Mouse (Mus musculus): Measurements from ENCODE around the gene Haus5. TPM values are rescaled to one million over a fixed set of nuclear protein-coding genes. Genes with fewer than 3 reads are reported as not detected.

The Haus5 gene
- polyA plus RNA-seq, 1 experiment from 2014 or later = 13.0 TPM

- Histone ChIP-seq H3K4me2 (ENCODE audit: low read depth, low read length) (no peak overlapping the region), H3K9ac (replicated peaks) (no peak overlapping the region), H3K27me3 (ENCODE audit: insufficient read depth, low read length) (no peaks in the 10 kb centered on the region), H3K4me3 (ENCODE audit: low read depth, low read length) (no peak overlapping the region), H3K36me3 (replicated peaks; ENCODE audit: insufficient read depth, low read length) (no peaks in the 10 kb centered on the region), H3K4me1 (ENCODE audit: insufficient read depth) (peaks cover 10% of the 10 kb centered on the region), H3K9me3 (ENCODE audit: low read length) (no peaks in the 10 kb centered on the region), H3K27ac (ENCODE audit: low read depth) (no peak overlapping the region)
- ATAC-seq (no peak), DNase-seq (no peak)
- WGBS (ENCODE audit: insufficient replicate concordance) = 80% methylated on average over 6 of the region's 6 CpGs
- TF ChIP-seq CTCF (IDR thresholded peaks at IDR 0.05; ENCODE audit: low read depth) = no peak
- TF ChIP-seq EP300 (IDR thresholded peaks at IDR 0.05; ENCODE audit: low read depth) = no peak
Observed at GRCm38 (mm10) chr7:30688325-30688724, 23.5 kb upstream of the Haus5 start.

- no peak for ATAC-seq
- H3K27ac ChIP-seq (ENCODE audit: low read depth) = no peak overlapping the region
- no peaks in the 10 kb centered on the region for H3K36me3 ChIP-seq (replicated peaks; ENCODE audit: insufficient read depth, low read length)
- TF ChIP-seq EP300 (IDR thresholded peaks at IDR 0.05; ENCODE audit: low read depth) = no peak
- 32% methylated on average over 2 of the region's 2 CpGs for WGBS (ENCODE audit: insufficient replicate concordance)
- H3K27me3 ChIP-seq (ENCODE audit: insufficient read depth, low read length) = no peaks in the 10 kb centered on the region
- no peak overlapping the region for H3K9ac ChIP-seq (replicated peaks)
- no peak overlapping the region for H3K4me2 ChIP-seq (ENCODE audit: low read depth, low read length)
- no peak for DNase-seq
- no peak overlapping the region for H3K4me3 ChIP-seq (ENCODE audit: low read depth, low read length)
- no peaks in the 10 kb centered on the region for H3K9me3 ChIP-seq (ENCODE audit: low read length)
- H3K4me1 ChIP-seq (ENCODE audit: insufficient read depth) = peaks cover 10% of the 10 kb centered on the region
Observed at GRCm38 (mm10) chr7:30683425-30683824, 18.6 kb upstream of the Haus5 start.

GRCm38 (mm10) chr7:30681897-30682296 lies 17.1 kb upstream of the Haus5 start:
- no peaks in the 10 kb centered on the region for H3K27me3 ChIP-seq (ENCODE audit: insufficient read depth, low read length)
- H3K4me2 ChIP-seq (ENCODE audit: low read depth, low read length) = no peak overlapping the region
- peaks cover 4% of the 10 kb centered on the region; the same call in 1 of the 2 replicates for H3K4me1 ChIP-seq (ENCODE audit: insufficient read depth)
- no peaks in the 10 kb centered on the region for H3K9me3 ChIP-seq (ENCODE audit: low read length)
- no peak overlapping the region for H3K4me3 ChIP-seq (ENCODE audit: low read depth, low read length)
- 77% methylated on average over 5 of the region's 5 CpGs for WGBS (ENCODE audit: insufficient replicate concordance)
- TF ChIP-seq EP300 (IDR thresholded peaks at IDR 0.05; ENCODE audit: low read depth) (no peak), CTCF (IDR thresholded peaks at IDR 0.05; ENCODE audit: low read depth) (no peak)
- no peaks in the 10 kb centered on the region for H3K36me3 ChIP-seq (replicated peaks; ENCODE audit: insufficient read depth, low read length)
- no peak for ATAC-seq
- no peak overlapping the region for H3K27ac ChIP-seq (ENCODE audit: low read depth)
- no peak for DNase-seq
- no peak overlapping the region for H3K9ac ChIP-seq (replicated peaks)

GRCm38 (mm10) chr7:30678263-30678975 lies 13.6 kb upstream of the Haus5 start:
- H3K27ac ChIP-seq (ENCODE audit: low read depth) = no peak overlapping the region
- DNase-seq (no peak), ATAC-seq (no peak)
- no peaks in the 10 kb centered on the region for H3K4me1 ChIP-seq (ENCODE audit: insufficient read depth)
- 67% methylated on average over 5 of the region's 5 CpGs for WGBS (ENCODE audit: insufficient replicate concordance)
- H3K4me3 ChIP-seq (ENCODE audit: low read depth, low read length) = no peak overlapping the region
- no peak overlapping the region for H3K4me2 ChIP-seq (ENCODE audit: low read depth, low read length)
- no peaks in the 10 kb centered on the region for H3K9me3 ChIP-seq (ENCODE audit: low read length)
- no peaks in the 10 kb centered on the region for H3K27me3 ChIP-seq (ENCODE audit: insufficient read depth, low read length)
- H3K36me3 ChIP-seq (replicated peaks; ENCODE audit: insufficient read depth, low read length) = no peaks in the 10 kb centered on the region
- peak; percentile 40 for TF ChIP-seq CTCF (IDR thresholded peaks at IDR 0.05; ENCODE audit: low read depth)
- TF ChIP-seq EP300 (IDR thresholded peaks at IDR 0.05; ENCODE audit: low read depth) = no peak
- H3K9ac ChIP-seq (replicated peaks) = no peak overlapping the region

GRCm38 (mm10) chr7:30671480-30671879 lies 6.7 kb upstream of the Haus5 start, which contains the start of gene Pmis2:
Pmis2 (minus strand) TSS chr7:30671605.
- Histone ChIP-seq H3K27me3 (ENCODE audit: insufficient read depth, low read length) (no peaks in the 10 kb centered on the region), H3K4me3 (ENCODE audit: low read depth, low read length) (no peak within 1 kb of the TSS), H3K9me3 (ENCODE audit: low read length) (no peaks in the 10 kb centered on the region), H3K27ac (ENCODE audit: low read depth) (no peak within 1 kb of the TSS), H3K4me1 (ENCODE audit: insufficient read depth) (no peaks in the 10 kb centered on the region), H3K9ac (replicated peaks) (no peak within 1 kb of the TSS), H3K36me3 (replicated peaks; ENCODE audit: insufficient read depth, low read length) (no peaks in the 10 kb centered on the region), H3K4me2 (ENCODE audit: low read depth, low read length) (no peak within 1 kb of the TSS)
- no peak for ATAC-seq
- WGBS (ENCODE audit: insufficient replicate concordance) = 71% methylated on average over 9 of the region's 9 CpGs
- no peak for DNase-seq
- TF ChIP-seq CTCF (IDR thresholded peaks at IDR 0.05; ENCODE audit: low read depth) (no peak), EP300 (IDR thresholded peaks at IDR 0.05; ENCODE audit: low read depth) (no peak)

- Histone ChIP-seq H3K4me2 (ENCODE audit: low read depth, low read length) (no peak overlapping the region), H3K4me3 (ENCODE audit: low read depth, low read length) (no peak overlapping the region), H3K4me1 (ENCODE audit: insufficient read depth) (peaks cover 8% of the 10 kb centered on the region), H3K9ac (replicated peaks) (no peak overlapping the region), H3K9me3 (ENCODE audit: low read length) (no peaks in the 10 kb centered on the region), H3K27ac (ENCODE audit: low read depth) (no peak overlapping the region), H3K36me3 (replicated peaks; ENCODE audit: insufficient read depth, low read length) (no peaks in the 10 kb centered on the region), H3K27me3 (ENCODE audit: insufficient read depth, low read length) (no peaks in the 10 kb centered on the region)
- peak; percentile 78 for TF ChIP-seq CTCF (IDR thresholded peaks at IDR 0.05; ENCODE audit: low read depth)
- TF ChIP-seq EP300 (IDR thresholded peaks at IDR 0.05; ENCODE audit: low read depth) = no peak
- DNase-seq (no peak), ATAC-seq (peak; percentile 53)
- WGBS (ENCODE audit: insufficient replicate concordance) = 17% methylated on average over 3 of the region's 3 CpGs
Observed at GRCm38 (mm10) chr7:30669229-30669628, 4.4 kb upstream of the Haus5 start.
